Mouse (Mus musculus) heart, postnatal 0 days (tissue): ENCODE results near the gene Dio3. TPM values are rescaled to one million over a fixed set of nuclear protein-coding genes. Genes with fewer than 3 reads are reported as not detected.

ENCODE experiments used
- ATAC-seq: fragments of 200-750 bp; cut with Nextera tagmentation; 2 replicates; pipeline ENCODE4 v1.8.0; 2017; ENCODE audit warnings: low read depth, moderate number of reproducible peaks, moderate library complexity; ENCODE audit not compliant: insufficient read depth
- DNase-seq: peaks from one replicate; pipeline ENCODE4 v3.0.0-alpha.2; 2016; ENCODE audit warnings: low spot score
- H3K27ac ChIP-seq: fragments of 300-500 bp; sonication (generic); 2 replicates; pipeline ENCODE4 v1.5.1; 2014; ENCODE audit warnings: low read depth, mild to moderate bottlenecking
- H3K27me3 ChIP-seq: fragments of 300-500 bp; sonication (generic); 2 replicates; pipeline ENCODE4 v1.6.1; 2014; ENCODE audit warnings: low read length, mixed read lengths; ENCODE audit not compliant: control insufficient read depth, insufficient read depth
- H3K36me3 ChIP-seq: fragments of 300-500 bp; sonication (generic); replicated peaks from 2 replicates; pipeline ENCODE4 v1.6.1; 2014; ENCODE audit warnings: low read length, mixed read lengths; ENCODE audit not compliant: control insufficient read depth, insufficient read depth
- H3K4me1 ChIP-seq: fragments of 300-500 bp; sonication (generic); 2 replicates; pipeline ENCODE4 v1.6.1; 2014; ENCODE audit warnings: antibody characterized with exemption; ENCODE audit not compliant: control insufficient read depth, insufficient read depth
- H3K4me2 ChIP-seq: fragments of 300-500 bp; sonication (generic); 2 replicates; pipeline ENCODE4 v1.6.1; 2014; ENCODE audit warnings: low read depth, mild to moderate bottlenecking, low read length, moderate library complexity
- H3K4me3 ChIP-seq: fragments of 300-500 bp; sonication (generic); 2 replicates; pipeline ENCODE4 v1.5.1; 2014; ENCODE audit warnings: low read depth, low read length
- H3K9ac ChIP-seq: fragments of 300-500 bp; sonication (generic); replicated peaks from 2 replicates; pipeline ENCODE4 v1.6.1; 2014; ENCODE audit warnings: low read depth, low read length, mixed read lengths
- H3K9me3 ChIP-seq: fragments of 300-500 bp; sonication (generic); replicated peaks from 2 replicates; pipeline ENCODE4 v1.6.1; 2016; ENCODE audit warnings: low read length; ENCODE audit not compliant: control insufficient read depth
- CTCF ChIP-seq: IDR thresholded peaks from 2 replicates; pipeline ENCODE4 v1.5.1; 2016; ENCODE audit warnings: antibody characterized with exemption, control low read depth, low read depth
- EP300 ChIP-seq: IDR thresholded peaks from 2 replicates; pipeline ENCODE4 v1.6.1; 2016; ENCODE audit warnings: antibody characterized with exemption, low read depth
- WGBS: fragments of 180-500 bp; shearing (Covaris S2); extraction: QIAGEN DNeasy Blood & Tissue Kit; methylation state at CpG from one replicate; pipeline ENCODE4 v1.1.7; 2014; 5-methylcytosine and 5-hydroxymethylcytosine counted together
- polyA plus RNA-seq: library from polyadenylated mRNA; unstranded; fragments of >200 nt; fragmentation: Nextera tagmentation; extraction: Ambion mirVana; gene quantifications from 2 replicates; pipeline ENCODE4 v1.2.1, GENCODE M21; 2015
- total RNA-seq: library from RNA; depleted of rRNA; stranded (reverse); fragments of >200 nt; gene quantifications from 2 replicates; pipeline ENCODE4 v1.2.3, GENCODE M21; 2014; ENCODE audit warnings: low replicate concordance

Dio3 gene
- total and polyA plus RNA-seq, 2 experiments from 2014 or later, result not detected

- 73% methylated on average over 7 of the region's 7 CpGs for WGBS
- Histone ChIP-seq H3K27ac (no peak overlapping the region), H3K4me3 (no peak overlapping the region), H3K4me1 (no peaks in the 10 kb centered on the region), H3K36me3 (no peaks in the 10 kb centered on the region), H3K9ac (no peak overlapping the region), H3K4me2 (no peak overlapping the region), H3K27me3 (no peaks in the 10 kb centered on the region), H3K9me3 (no peaks in the 10 kb centered on the region)
- no peak for DNase-seq
- no peak for ATAC-seq
- no peak for TF ChIP-seq EP300
- TF ChIP-seq CTCF, result no peak
Observed at GRCm38 (mm10) chr12:110237046-110237445, 41.8 kb upstream of the Dio3 start.

DNA sequence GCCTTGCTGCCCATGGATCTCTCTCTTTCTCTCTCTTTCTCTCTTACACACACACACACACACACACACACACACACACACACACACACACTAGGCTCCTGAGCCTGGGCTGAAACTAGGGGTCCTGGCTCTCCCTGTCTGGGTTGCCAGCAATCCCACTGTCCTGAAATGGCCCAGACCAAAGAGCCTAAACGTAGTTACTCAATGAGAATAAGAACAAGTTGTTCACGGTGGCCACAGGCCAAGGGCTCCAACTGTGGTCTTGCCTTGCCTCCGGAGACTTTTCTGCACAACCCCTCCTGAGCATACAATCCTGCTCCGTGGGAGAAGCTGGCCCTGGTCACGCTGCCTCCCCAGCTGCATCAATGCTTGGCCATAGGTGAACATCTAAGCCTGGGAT is 39.5 kb upstream of the Dio3 start:
- H3K4me2 ChIP-seq, result no peak overlapping the region
- H3K27me3 ChIP-seq, result no peaks in the 10 kb centered on the region
- no peaks in the 10 kb centered on the region for H3K4me1 ChIP-seq
- H3K4me3 ChIP-seq, result no peak overlapping the region
- TF ChIP-seq EP300, result no peak
- TF ChIP-seq CTCF, result no peak
- 72% methylated on average over 5 of the region's 5 CpGs for WGBS
- ATAC-seq, result no peak
- H3K36me3 ChIP-seq, result no peaks in the 10 kb centered on the region
- H3K9ac ChIP-seq, result no peak overlapping the region
- H3K9me3 ChIP-seq, result no peaks in the 10 kb centered on the region
- DNase-seq, result no peak
- no peak overlapping the region for H3K27ac ChIP-seq

DNA sequence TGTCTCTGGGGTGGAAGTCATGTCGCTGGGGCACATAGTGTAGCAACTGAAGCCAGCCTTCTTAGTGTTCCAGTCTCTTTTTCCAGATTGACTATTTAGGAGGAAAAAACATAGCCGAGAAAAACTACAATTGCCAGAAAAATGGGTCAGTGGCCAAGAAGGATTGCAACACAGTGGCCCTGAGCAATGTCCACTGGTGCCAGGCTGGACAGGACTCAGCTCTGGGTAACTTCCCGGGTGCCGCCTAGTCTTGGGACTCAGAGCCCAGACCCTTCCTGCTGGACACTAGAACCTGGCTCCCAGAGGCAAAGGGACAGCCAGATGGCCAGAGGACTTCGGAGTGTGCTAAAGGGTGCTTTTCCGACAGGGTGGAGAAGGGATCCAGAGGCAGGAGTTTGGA is 34.3 kb upstream of the Dio3 start:
- no peaks in the 10 kb centered on the region for H3K36me3 ChIP-seq
- H3K9ac ChIP-seq, result no peak overlapping the region
- WGBS, result 79% methylated on average over 6 of the region's 6 CpGs
- ATAC-seq (no peak), DNase-seq (no peak)
- no peaks in the 10 kb centered on the region for H3K27me3 ChIP-seq
- H3K4me1 ChIP-seq, result no peaks in the 10 kb centered on the region
- no peak overlapping the region for H3K4me3 ChIP-seq
- H3K27ac ChIP-seq, result no peak overlapping the region
- H3K9me3 ChIP-seq, result no peaks in the 10 kb centered on the region
- TF ChIP-seq EP300 (no peak), CTCF (no peak)
- no peak overlapping the region for H3K4me2 ChIP-seq

DNA sequence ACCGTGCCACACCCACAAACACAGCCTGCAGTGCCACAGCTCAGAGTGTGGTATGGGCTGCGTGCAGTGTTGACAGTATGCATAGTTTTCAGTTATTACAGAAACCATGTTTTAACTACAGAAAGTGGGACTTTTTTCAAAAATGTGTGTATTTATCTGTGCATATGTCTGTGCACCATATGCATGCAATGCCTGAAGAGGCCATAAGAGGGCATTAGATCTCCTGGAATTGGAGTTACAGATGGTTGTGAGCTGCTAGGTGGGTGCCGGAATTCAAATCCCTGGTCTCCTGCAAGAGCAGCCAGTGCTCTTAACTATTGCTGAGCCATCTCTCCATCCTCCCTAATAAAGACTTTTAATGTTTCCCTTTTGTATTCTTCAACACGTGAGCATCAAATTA is 33.4 kb upstream of the Dio3 start:
- H3K36me3 ChIP-seq, result no peaks in the 10 kb centered on the region
- H3K27me3 ChIP-seq, result no peaks in the 10 kb centered on the region
- H3K4me3 ChIP-seq, result no peak overlapping the region
- H3K4me2 ChIP-seq, result no peak overlapping the region
- no peaks in the 10 kb centered on the region for H3K9me3 ChIP-seq
- ATAC-seq (no peak), DNase-seq (no peak)
- no peak for TF ChIP-seq CTCF
- TF ChIP-seq EP300, result no peak
- H3K27ac ChIP-seq, result no peak overlapping the region
- whole genome bisulfite sequencing, result 80% methylated on average over 4 of the region's 4 CpGs
- H3K4me1 ChIP-seq, result no peaks in the 10 kb centered on the region
- no peak overlapping the region for H3K9ac ChIP-seq

DNA sequence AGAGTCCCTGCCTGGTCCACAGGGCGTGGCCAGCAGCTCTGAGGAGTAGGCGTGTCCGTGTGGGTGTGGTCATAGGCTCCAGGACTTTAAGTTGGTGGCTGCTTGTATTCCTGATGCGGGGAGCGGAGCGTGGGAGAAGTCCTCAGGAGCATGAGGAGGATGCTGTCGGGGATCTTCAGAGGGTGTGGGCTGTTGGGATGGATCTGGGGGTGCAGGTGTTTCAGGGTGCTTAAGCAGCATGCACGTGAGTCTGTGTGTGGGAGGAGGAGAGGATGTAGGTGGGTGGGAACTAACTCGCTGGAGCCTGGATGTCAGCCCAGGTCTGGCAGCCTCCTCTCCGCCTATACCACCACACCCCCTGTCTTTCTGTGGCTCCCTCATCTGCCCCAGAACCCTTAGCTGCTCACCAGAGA is 26.7 kb upstream of the Dio3 start:
- WGBS, result 19% methylated on average over 10 of the region's 10 CpGs
- Histone ChIP-seq H3K9me3 (no peaks in the 10 kb centered on the region), H3K4me1 (no peaks in the 10 kb centered on the region), H3K9ac (no peak overlapping the region), H3K36me3 (no peaks in the 10 kb centered on the region), H3K27me3 (0 out of 2 replicates have a peak, but pooled peaks cover 12% of the 10 kb centered on the region), H3K27ac (no peak overlapping the region), H3K4me2 (no peak overlapping the region), H3K4me3 (no peak overlapping the region)
- no peak for DNase-seq
- ATAC-seq, result no peak
- TF ChIP-seq CTCF (no peak), EP300 (no peak)

- no peak overlapping the region for H3K4me2 ChIP-seq
- ATAC-seq (no peak), DNase-seq (no peak)
- no peaks in the 10 kb centered on the region for H3K4me1 ChIP-seq
- 0 out of 2 replicates have a peak, but pooled peaks cover 16% of the 10 kb centered on the region for H3K27me3 ChIP-seq
- H3K9me3 ChIP-seq, result no peaks in the 10 kb centered on the region
- H3K9ac ChIP-seq, result no peak overlapping the region
- H3K4me3 ChIP-seq, result no peak overlapping the region
- 62% methylated on average over 10 of the region's 10 CpGs for WGBS
- no peak overlapping the region for H3K27ac ChIP-seq
- TF ChIP-seq CTCF, result no peak
- TF ChIP-seq EP300, result no peak
- no peaks in the 10 kb centered on the region for H3K36me3 ChIP-seq
Observed at GRCm38 (mm10) chr12:110255731-110256130, 23.1 kb upstream of the Dio3 start.
